Mouse (Mus musculus) left cerebral cortex, adult 18-20 months (tissue): Measurements from ENCODE around the gene Nhsl1. TPM values are rescaled to one million over a fixed set of nuclear protein-coding genes. Genes with fewer than 3 reads are reported as not detected.

ENCODE experiments used
- DNase-seq, 2 experiments: peaks; one replicate each; pipeline ENCODE4 v3.0.0; 2021 to 2022; ENCODE audit warnings: low spot score in 2 of 2, mixed read lengths in 1 of 2
- total RNA-seq, 2 experiments: library from RNA; stranded (reverse); gene quantifications; 2 replicates each; pipeline ENCODE4 v1.2.3; 2021

Gene Nhsl1
- total RNA-seq, 2 experiments from 2014 or later, result 20.0 to 23.2 TPM

GRCm38 (mm10) chr10:18341444-18342196 lies 22.8 kb downstream of the Nhsl1 start:
- DNase-seq, result no peak

GRCm38 (mm10) chr10:18347231-18347630 lies 28.4 kb downstream of the Nhsl1 start:
- peak in 1 of 2 experiments; percentile 9 for DNase-seq

- DNase-seq, result no peak
Measured at GRCm38 (mm10) chr10:18350781-18351180, 32.0 kb downstream of the Nhsl1 start.

- DNase-seq, result no peak
Measured at GRCm38 (mm10) chr10:18352937-18353336, 34.2 kb downstream of the Nhsl1 start.

GRCm38 (mm10) chr10:18354103-18354502 lies 35.3 kb downstream of the Nhsl1 start:
- DNase-seq, result no peak

- no peak for DNase-seq
Measured at GRCm38 (mm10) chr10:18356461-18356860, 37.7 kb downstream of the Nhsl1 start.

- DNase-seq, result no peak
Measured at GRCm38 (mm10) chr10:18357212-18357611, 38.4 kb downstream of the Nhsl1 start.

GRCm38 (mm10) chr10:18358461-18358860 lies 39.7 kb downstream of the Nhsl1 start:
- no peak for DNase-seq

GRCm38 (mm10) chr10:18360175-18360574 lies 41.4 kb downstream of the Nhsl1 start:
- DNase-seq, result peak in 1 of 2 experiments; percentile 11

- DNase-seq, result no peak
Measured at GRCm38 (mm10) chr10:18365432-18365831, 46.6 kb downstream of the Nhsl1 start.

GRCm38 (mm10) chr10:18366697-18367096 lies 47.9 kb downstream of the Nhsl1 start:
- no peak for DNase-seq

GRCm38 (mm10) chr10:18368111-18368510 lies 49.3 kb downstream of the Nhsl1 start:
- DNase-seq, result no peak

GRCm38 (mm10) chr10:18370475-18371286 lies 51.9 kb downstream of the Nhsl1 start:
- no peak for DNase-seq

GRCm38 (mm10) chr10:18371866-18372265 lies 53.1 kb downstream of the Nhsl1 start:
- DNase-seq, result no peak

- DNase-seq, result no peak
Measured at GRCm38 (mm10) chr10:18375301-18375700, 56.5 kb downstream of the Nhsl1 start.

GRCm38 (mm10) chr10:18384766-18385165 lies 66.0 kb downstream of the Nhsl1 start:
- DNase-seq, result no peak

GRCm38 (mm10) chr10:18386224-18386623 lies 67.4 kb downstream of the Nhsl1 start:
- no peak for DNase-seq

GRCm38 (mm10) chr10:18388784-18389575 lies 70.2 kb downstream of the Nhsl1 start:
- peak; percentile 24 to 41 for DNase-seq

GRCm38 (mm10) chr10:18390004-18390403 lies 71.2 kb downstream of the Nhsl1 start:
- no peak for DNase-seq

- DNase-seq, result peak; percentile 62 to 67
Measured at GRCm38 (mm10) chr10:18391608-18392007, 72.8 kb downstream of the Nhsl1 start.

GRCm38 (mm10) chr10:18392268-18392667 lies 73.5 kb downstream of the Nhsl1 start:
- no peak for DNase-seq
